Mouse (Mus musculus): ENCODE measurements around the gene Tatdn2.

Gene Tatdn2

GRCm38 (mm10) chr6:113714276-113714675, 17.4 kb downstream of the Tatdn2 start:
- no peak for DNase-seq (ENCODE audit: low spot score)

GRCm38 (mm10) chr6:113714797-113715196, 17.9 kb downstream of the Tatdn2 start:
- no peak for DNase-seq (ENCODE audit: low spot score)

DNA sequence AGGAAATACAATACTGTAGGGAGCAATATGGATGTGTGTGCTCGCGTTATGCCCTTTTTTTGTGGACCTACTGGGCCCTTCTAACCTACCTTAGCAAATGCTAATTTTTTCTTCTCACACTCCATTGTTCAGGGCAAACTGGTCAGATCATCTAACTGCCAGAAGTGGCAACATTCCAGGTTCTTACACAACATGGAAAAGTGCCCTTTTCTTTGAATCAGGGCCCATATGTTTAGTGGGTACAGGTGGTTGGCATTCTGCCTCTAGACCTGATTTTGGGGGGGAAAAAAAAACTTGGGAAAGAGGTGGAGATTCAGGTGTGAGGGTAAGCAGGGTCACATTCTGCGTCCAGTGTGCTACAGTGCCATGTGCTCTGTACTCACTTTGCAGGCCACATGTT, 20.7 kb downstream of the Tatdn2 start:
- DNase-seq (ENCODE audit: low spot score), result no peak

GRCm38 (mm10) chr6:113719878-113720277, 23.0 kb downstream of the Tatdn2 start, which contains the start of gene Ghrl:
Gene Ghrl, minus strand, starts transcription at chr6:113719880.
- no peak for DNase-seq (ENCODE audit: low spot score)

DNA sequence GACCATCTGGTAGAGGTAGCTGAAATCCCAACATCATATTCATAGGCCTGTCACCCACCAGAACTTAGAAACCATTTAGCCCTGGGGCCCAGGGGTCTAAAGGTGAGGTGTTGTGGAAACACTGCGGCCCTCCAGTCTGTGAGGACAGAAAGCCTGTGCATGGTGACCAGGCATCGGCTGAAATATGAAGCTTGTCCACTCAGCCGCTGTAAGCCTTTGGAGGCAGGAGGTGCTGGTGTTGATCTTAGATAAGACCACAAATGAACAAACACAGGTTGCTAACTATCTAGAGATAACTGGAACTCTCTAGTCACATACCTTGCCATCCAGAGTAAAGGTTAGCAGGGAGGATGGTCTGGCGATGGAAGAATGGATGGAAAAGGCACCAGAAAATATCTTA, 24.2 kb downstream of the Tatdn2 start:
- no peak for DNase-seq (ENCODE audit: low spot score)

GRCm38 (mm10) chr6:113728181-113728580, 31.3 kb downstream of the Tatdn2 start:
- no peak for DNase-seq (ENCODE audit: low spot score)

GRCm38 (mm10) chr6:113731296-113731695, 34.4 kb downstream of the Tatdn2 start:
- no peak for DNase-seq (ENCODE audit: low spot score)

GRCm38 (mm10) chr6:113737318-113738046, 40.6 kb downstream of the Tatdn2 start:
- DNase-seq (ENCODE audit: low spot score), result no peak

- peak; percentile 88 for DNase-seq (ENCODE audit: low spot score)
Measured at GRCm38 (mm10) chr6:113740236-113741217, 43.7 kb downstream of the Tatdn2 start, which contains the start of gene Sec13. Gene Sec13, minus strand, starts transcription at chr6:113740743.

DNA sequence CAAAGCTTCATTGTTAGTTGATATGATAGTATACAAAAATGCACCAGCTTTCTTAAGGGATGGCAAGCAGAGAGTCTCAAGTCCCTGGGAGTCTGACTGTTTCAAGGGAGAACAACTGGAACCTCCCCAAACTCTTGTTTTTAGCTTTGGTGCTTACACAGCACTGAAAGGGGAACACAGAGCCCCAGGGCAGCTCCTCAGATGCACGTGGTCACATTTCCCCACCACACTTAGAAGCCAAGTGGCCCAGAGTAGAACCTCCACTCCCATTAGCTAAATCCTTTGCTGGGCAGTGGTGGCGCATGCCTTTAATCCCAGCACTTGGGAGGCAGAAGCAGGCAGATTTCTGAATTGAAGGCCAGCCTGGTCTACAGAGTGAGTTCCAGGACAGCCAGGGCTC, 44.6 kb downstream of the Tatdn2 start:
- DNase-seq (ENCODE audit: low spot score), result no peak

DNA sequence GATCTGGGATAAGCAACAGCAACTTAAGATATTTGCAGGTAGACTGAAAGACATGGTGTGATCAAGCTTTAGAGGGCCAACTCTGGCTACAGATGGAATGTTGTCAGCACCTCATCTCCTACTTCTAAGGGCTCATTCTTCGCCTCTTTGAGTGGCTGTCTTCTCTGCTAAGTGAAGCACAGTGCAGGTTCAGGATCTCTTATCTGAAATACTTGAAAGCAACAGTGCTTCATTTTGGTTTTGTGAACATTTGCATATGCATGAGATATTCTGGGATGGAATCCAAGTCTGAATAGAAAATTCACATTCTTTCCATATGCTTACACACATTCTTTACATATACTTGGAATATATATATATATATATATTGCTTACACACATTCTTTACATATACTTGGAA, 45.5 kb downstream of the Tatdn2 start:
- no peak for DNase-seq (ENCODE audit: low spot score)

GRCm38 (mm10) chr6:113743111-113743510, 46.3 kb downstream of the Tatdn2 start:
- DNase-seq (ENCODE audit: low spot score), result no peak

- DNase-seq (ENCODE audit: low spot score), result no peak
Measured at GRCm38 (mm10) chr6:113745117-113745516, 48.3 kb downstream of the Tatdn2 start.

GRCm38 (mm10) chr6:113747284-113747683, 50.4 kb downstream of the Tatdn2 start:
- no peak for DNase-seq (ENCODE audit: low spot score)

GRCm38 (mm10) chr6:113748351-113748750, 51.5 kb downstream of the Tatdn2 start:
- no peak for DNase-seq (ENCODE audit: low spot score)

DNA sequence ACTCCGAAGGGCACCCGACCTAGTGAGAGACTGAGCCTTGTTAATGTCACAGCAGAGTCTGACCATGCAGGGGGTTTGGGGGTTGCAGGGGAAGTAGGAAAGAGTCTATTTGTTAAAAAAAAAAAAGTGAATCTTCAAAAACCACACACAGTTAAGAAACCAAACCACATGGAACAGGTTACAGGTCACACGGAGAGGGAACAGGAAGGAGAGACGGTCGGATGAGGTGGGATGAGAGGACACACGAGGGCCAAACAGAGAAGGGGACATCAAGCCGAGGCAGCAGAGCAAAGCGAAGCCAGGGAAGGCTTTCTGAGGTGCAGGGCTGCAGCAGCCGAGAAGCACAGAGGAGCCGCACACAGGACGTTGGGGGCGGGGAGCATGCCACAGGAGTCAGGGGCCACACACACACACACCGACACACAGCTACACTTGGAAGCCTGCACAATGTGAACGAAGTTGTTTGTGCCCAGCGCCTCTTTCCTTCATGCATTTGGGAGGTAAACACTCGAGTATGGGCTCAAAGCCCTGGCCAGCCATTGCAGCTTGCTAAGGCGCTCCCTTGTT, 52.4 kb downstream of the Tatdn2 start:
- no peak for DNase-seq (ENCODE audit: low spot score)
